Mouse (Mus musculus): ENCODE measurements around the gene Immp2l.

Gene Immp2l

DNA sequence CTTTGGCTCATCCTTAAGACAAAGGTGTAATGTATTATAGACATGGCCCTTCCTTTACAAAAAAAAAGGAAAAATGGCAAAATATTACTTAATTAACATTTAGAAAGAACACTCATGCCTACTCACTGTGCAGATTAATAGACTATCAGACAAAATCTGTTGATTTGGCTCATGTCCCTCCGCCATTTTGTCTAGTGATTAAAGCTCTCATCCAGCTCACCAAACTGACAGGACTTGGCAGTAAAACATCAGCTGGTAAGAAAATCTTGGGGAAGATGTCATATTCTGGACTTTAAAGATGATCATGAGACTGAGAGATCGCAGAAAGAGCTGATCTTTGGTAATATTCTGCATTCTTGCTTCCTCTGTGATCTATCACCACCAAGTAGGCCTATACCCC, 293.5 kb downstream of the Immp2l start:
- no peak for DNase-seq

DNA sequence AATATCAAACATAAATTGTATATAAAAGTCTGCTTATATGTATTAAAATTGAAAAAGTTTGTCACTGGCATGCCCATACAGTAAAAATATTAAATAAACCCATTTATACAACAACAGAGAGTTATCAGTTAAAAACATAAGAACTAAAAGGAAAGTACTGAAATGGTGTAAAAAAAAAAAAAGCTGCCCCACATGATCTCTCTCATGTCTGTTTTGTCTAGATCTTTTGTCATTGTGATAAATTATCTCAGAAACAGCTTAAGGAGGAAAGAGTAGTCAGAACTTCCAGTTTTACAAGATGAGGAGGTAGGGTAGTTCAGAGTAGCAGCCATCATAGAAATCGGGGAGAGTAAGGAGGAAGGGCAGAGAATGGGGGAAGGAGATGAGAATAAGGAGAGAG, 298.1 kb downstream of the Immp2l start:
- no peak for DNase-seq

DNA sequence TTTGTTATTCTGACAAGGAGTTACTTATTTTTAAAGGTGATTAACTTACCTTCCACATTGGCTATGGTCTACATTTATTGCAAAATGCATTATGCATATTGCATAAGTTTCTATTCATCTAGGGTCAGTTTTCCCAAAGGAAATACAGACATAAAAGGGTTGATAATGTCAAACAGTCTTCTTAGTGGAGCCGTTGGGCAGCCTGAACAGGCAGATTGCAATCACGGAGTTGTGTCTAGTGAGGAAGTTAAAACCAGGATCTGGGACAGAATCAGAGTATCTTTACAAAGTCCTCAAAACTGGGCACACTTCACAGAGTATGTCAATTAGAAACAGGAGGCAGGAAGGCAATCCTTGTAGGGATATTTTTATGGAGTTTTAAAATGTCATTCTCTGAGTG, 300.5 kb downstream of the Immp2l start:
- no peak for DNase-seq

DNA sequence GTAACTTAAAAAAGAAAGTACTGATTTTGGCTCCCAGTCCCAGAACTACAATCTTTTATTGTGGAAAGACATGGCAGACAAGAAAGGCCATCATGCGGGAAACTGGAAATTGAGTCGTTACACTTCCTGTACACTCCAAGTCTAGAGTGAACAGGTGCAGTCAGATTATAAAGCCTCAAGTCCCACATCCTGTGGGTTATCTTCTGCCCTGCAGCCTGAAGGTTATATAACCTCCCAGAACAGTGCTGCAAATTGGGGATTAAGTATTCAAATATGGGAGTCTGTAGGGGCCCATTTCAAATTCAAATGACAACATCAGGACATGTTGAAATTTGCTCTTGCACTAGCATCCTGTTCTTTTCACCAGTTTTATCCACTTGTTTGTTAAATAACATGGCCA, 301.9 kb downstream of the Immp2l start:
- no peak for DNase-seq

DNA sequence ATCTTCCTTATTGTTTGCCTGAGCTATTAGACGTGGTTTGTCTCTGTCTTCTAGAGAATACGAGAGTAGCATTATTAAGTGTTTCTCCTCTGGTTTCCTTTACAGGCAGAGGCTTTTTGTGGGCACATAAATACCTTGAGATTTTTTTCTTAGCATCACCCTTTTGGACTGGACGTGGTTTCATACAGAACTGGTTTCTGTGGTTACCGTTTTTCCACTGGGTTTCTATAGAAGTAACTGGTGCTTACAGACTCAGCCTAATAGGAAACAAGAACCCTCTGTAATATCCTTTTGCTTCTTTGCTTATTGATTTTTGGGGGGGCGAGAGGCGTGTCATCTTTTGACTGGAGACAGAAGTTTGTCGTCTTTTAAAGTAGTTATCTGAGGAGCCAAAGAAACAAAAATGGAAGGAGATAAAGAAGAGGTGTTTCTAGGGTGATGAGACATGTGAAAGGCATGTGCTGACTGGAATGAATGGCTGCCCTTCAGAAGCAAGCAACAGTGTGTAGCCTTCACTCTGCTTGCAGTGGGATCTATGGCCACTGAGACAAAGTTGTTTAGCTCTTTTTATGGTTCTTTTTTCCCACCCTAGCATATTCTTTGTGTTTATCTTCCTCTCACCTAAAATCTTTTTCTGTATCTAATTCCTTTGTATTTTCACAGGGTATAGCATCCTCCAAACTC, 307.2 kb downstream of the Immp2l start:
- DNase-seq, result no peak

DNA sequence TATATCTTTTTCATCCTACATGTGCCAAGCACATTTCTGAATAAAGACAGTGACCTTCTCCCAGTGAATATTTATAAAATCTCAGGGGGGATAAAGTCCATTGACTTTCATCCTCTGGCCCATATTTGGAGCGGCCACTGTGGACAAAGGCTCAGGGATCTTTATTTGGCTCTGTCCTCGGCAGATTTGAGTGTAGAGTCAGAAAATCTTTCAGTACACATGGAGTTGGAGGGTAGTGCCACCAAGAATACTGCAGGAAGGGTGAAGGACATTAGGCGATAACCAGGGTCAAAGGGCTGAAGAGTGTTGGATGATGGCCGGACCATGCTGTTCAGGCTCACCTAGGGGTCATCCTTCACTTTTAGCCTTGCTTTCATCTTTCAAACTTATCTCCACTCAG, 321.7 kb downstream of the Immp2l start:
- no peak for DNase-seq

DNA sequence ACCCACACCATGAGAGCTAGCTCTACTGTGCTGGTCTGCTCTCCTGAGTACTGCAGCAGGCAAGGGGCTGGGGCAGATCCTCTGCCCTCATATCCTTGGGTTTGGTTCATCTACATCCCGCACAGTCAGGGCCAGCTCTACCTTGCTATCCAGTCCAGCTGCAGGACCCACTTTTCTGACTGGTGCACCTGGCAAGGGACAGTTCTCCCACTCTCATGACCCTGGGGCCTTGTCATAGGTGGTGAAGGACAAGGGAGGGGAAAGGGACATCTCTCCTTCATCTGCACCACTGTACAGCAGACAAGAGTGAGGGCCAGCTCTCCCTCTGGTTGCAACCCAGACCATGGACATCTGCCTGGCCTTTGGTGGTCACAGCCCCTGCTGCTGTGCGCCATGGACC, 323.6 kb downstream of the Immp2l start:
- peak; percentile 76 for DNase-seq

DNA sequence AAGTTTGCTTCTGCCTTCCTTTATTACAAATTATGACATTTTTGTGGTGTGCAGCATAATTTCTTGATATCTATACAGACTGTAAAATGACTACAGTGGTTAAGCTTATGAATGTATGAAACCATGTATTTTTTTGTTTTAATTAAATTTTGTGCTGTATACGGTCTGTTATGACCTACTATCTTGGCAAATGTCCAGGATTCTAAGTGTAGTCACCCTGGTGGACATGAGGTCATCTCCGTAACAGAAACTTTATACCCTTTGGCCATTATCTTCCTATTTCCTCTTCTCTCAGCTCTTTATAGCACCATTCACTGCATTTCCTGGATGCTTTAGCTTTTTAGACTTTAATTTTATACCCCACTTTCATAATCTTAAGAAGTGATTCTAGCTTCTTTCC, 325.5 kb downstream of the Immp2l start:
- no peak for DNase-seq

DNA sequence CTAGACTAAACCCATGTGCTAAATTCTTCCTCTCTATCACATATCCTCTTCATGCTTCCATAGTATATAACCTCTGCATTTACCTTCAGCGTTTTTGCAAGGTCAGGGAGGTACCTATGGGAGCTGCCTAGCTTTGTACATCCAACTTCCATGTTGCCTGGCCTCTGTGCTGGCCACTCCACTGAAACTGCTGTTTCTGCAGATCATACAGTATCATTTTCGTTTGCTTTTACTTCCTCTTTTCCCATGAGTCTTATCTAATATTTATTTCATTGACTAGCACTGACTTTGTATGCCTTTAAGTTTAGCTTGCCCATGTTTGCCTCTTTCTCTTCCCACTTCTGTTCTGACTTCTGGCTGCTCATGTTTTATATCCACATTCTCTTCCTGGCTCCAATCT, 325.9 kb downstream of the Immp2l start:
- DNase-seq, result peak; percentile 77

DNA sequence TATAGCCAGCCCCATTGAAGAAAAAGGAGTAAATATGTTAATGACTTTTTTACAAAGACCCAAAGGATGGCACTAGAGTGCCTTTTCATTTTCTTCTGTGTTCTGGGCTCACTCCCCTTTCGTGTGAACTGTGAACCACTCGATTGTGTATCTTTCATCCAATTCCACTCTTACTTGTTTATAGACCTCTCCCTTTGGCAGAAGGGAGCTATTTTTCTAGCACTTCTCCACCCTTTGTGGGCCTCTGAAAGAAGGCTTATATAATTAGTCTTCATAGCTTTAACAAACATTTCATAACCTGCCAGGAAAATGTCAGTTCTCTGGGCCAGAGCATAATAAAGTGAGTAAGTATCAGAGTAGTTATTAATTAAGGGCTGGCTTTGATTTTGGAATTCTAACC, 327.4 kb downstream of the Immp2l start:
- no peak for DNase-seq

DNA sequence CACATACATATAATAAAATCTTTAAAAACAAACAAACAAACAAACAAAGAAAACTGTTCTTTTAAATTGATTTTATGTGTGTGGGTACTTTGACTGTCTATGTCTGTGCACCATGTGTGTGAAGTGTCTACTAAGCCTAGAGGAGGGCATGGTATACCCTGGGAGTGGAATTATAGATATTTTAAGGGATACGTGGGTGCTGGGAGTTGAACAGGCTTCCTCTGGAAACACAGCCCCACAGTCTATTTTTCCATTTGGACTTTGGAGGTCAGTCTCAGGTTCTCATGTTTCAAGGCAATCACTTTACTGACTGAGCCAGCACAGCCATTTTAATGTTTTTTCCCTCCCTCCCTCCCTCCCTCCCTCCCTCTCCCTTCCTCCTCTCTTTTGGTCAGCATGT, 331.0 kb downstream of the Immp2l start:
- DNase-seq, result no peak

DNA sequence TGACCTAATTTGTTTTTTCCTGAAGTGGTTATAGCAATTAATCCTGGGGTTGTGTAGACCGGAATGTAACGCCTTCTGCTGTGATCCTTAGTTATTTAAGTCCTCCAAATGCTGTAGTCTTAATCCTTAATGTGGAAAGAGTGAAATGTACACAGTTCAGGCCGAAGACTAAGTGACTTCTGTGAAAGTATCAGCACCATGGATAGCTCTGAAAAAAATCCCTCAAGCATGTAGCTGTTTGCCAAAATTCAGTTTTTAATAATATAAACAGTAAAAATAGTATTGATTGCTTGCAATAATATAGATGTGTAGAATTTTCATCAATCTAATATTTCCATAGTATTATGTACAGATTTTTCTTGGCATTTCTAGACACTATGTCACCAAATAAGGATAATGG, 332.1 kb downstream of the Immp2l start:
- DNase-seq, result no peak

DNA sequence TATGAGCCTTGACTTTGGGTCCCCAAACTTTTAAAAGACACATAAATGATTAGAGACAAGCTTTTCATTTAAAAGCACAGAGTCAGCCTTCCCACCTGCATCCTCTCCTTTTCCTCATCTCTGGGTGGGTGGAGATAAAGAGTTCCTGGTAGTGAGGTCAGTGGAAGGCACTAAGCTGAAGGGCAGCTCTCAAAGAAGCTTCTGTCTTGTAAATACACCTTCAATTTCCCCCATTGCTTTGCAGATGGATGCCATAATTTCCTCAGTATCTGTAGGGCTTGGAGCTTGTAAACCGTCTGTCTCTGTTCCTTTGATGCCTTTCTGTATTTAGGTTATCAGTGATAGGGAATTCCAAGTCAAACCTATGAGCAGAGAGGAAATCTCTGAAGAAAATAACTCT, 362.8 kb downstream of the Immp2l start:
- DNase-seq, result no peak

DNA sequence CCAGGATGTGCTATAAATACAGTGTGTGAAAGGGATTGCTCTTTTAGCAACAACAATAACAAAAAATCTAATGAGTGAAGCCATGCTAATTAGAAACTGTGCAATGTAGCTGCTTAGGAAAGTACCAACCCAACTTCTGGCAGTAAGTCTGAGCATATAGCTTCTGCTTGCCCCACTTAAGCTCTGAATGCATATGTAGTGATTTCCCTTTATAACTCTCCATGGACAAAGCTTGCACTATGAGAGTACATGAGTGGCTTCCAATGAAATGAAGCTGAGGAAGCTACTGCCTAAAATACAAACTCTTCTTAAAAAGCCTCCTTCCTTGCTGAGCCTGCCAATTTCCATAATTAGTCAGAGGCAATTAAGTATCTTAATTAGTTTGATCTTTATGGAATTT, 370.3 kb downstream of the Immp2l start:
- DNase-seq, result no peak

DNA sequence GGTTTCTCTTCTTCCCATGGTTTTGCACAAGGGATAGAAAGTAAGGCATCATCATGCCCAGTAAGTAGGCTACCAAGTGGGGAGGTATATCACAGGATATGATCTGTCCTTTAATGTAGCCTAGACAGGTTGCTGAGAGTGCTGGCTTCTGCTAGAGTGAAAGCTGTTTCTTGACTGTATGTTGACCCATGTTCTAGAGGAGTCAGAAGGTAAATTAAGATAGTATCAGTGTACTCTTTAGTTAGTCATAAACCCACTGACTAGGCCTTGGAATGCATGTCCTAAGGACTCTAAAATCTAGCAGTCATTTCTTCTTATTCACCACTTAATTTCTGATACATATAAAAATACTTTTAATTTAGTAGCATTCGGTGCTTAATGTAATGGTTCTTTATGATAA, 377.2 kb downstream of the Immp2l start:
- DNase-seq, result no peak

DNA sequence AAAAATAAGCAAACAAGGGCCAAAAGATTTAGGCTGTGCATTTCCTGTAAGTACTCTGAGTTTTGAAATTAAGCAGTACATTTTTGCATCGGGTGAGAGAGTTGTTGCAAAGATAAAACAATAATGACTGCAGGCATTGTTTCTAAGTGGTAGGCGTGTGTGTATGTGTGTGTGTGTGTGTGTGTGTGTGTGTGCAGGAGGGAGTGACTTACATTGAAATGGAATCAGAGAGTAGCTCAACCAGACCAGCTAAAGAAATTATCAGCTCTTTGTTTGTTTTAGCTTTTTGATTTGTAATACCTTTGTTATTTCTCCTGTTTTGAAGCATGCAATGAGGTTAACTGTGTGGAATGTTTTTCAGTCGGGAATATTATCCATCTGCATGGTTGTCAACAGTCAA, 378.0 kb downstream of the Immp2l start:
- no peak for DNase-seq

DNA sequence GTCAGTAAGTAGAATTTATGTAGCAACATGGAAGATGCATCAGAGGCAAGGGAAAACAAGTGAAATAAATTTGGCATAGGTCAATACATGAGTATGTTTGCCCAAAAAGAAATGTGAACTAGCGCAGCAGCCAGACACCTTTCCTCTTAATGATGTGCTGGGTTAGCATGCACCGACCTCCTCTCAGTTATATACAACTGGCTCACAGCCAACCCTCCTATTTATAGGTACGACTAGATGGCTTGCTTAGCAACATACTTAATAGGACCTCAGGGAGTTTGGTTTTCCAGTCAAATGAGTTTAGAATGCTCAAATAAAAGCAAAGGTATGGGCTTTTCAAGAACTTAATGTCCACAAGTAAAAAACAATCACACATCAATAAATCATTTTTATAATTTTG, 385.5 kb downstream of the Immp2l start:
- no peak for DNase-seq

DNA sequence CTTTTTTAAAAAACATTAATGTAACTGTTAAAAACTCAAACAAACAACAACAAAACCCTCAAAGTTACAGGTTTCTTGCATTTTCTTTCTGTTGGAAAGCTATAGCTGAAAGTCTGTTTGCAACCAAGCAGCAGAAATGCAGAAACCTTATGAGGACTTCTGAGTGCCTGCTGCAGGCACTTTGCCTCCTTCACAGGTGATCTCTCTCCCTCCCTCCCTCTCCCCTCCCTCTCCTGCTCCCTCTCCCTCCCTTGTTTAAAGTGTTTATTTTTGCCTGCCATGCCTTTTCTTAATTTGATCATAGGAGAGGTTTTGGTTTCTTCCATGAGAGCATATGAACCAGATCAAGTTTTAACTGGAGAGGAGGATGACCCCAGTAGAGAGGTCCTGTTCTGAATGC, 392.7 kb downstream of the Immp2l start:
- no peak for DNase-seq

DNA sequence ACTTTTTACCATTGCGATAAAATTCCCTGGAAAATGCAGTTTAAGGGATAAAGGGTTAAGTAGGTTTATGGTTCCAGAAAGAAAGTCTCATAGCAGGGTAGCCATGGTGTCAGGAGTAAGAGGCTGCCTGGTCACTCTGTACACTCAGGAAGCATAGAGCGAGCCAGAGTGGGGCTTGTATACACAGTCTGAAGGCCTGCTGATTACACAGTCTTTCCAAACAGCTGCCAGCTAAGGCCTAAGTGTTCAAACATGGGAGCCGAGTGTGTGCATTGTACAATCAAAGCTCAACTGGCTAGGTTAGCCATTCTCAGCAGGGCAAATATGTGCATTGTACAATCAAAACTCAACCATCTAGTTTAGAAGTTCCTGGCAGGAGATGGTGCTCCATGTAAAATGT, 393.2 kb downstream of the Immp2l start:
- DNase-seq, result no peak

DNA sequence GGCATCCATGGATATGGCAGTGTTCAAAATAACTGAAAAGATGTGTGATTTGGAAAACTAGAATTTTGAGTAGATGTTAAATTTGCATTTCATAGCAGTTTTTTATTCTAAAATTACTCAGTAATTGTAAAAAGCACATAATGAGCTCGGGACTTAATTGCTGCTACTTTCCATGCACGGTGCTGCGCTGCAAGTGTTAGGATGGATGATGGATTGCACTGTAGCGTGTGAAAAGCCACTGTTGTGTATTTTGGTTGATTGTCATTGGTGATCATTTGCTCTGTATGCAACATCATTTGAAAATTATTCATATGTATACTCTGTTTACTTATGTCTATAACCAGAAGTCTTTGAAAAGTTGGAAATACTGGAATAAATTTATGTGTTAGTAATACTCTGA, 394.1 kb downstream of the Immp2l start:
- no peak for DNase-seq

DNA sequence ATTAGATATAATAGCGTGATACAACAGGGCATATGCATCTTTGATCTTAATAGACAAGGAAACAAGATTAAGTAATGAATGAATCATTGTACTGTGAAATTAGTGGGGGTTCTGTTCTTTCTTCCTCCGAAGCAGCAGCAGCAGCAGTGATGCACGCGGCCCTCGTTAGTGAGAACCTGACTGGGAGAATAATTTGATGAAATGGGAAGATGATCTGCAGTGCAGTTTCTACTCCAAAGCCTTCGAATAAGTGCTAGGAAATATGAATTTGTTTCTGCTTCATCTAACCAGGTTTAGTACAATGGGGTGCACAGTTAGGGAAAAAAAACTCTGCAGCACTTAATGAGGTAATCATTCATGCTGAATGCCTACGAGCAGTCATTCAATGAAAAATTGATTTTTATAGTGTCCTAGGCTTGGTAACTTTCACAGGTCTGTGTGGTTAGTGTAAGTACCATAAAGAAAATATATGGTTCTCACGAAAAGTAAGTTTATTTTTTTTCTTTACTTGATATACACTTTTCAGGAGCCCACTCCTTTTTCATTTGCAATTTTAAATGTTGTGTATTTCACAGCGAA, 401.3 kb downstream of the Immp2l start:
- no peak for DNase-seq

DNA sequence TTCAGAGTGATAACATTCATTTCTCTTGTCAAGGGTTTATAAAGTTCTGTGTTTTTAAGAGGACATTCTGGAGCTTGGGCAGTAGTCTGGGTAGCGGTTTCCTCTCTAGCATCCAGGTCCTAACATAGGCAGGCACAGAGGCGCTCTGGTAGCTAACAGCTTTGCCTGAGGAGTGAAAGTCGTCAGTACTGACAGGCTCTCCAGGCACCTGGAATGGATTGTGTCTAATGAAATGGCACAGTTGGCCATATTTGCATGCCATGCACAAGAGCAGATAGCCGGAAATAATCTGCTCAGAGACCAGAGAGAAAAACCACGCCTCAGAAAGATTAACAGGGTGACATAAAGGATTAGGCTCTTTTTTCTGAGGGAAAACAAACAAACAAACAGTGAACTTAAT, 403.6 kb downstream of the Immp2l start:
- DNase-seq, result no peak

DNA sequence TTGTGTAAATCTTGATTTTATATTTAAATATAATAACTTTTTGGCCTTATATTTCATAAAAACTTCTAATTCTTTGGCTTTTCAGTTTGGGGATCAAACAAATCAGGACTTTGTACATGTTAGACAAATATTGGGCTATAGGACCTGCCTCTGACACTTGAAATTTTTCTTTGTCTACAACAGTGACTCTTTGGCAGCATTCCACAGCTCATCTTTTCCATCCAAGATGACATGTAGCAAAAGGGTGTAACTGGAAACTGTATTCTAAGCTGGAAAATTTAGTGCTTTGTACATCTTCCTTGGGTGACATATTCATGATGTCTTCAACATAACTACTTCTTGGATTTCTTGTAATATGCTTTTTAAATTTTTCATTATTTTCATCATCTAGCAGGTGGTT, 404.9 kb downstream of the Immp2l start:
- no peak for DNase-seq

DNA sequence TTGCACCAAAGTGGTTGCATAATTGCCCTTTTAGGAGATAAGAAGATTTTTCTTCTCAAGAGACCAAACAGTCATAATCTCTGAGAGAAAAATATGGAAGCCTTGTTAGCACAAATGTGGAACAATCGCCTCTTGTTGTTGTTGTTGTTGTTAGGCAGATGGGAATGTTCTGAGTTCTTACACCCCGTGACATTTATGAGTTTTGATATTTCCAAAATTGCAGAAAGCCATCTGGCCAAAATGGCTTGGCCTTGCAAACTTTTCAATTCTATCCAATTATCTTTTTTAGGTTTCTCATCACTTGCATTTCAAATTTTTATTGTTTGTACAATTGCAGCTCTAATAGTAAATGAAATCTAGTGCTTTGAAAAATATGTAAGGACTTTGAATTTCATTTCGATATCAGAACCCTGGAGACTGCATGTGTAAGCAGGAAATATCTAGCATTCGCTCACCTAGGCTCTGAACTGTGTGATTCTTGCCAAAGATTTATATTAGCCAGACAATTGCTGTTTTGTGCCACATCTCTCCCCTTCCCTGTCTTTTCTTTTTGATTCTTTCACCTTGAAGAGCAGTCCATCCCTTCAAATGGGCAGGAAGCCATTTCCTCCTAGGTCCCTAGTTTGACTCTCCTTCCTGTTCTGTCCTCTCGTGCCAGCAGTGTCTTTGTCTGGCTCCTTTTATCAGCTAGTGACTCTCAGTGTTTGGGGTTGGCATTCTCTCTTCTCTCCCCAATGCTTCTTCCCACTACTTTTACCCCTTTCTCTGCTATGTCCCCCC, 412.5 kb downstream of the Immp2l start:
- no peak for DNase-seq

DNA sequence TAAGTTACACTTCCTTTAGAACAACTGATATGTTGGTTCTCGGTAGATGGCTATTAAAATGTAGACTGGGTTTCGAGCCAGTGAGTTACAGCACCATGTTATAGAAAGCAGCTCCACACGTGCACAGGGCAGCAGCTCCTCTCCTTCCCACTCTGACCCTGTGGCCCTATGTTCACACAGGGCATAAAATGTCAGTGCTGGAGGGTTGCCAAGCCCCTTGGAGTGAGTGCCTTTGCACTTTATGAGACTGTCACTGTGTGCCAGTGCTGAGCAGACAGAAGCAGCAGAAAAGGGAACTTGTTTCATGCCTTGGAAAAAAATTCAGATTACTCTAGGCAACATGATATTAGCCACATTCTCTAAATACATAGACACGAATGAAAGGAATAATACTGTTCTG, 414.6 kb downstream of the Immp2l start:
- peak; percentile 90 for DNase-seq
